Mouse (Mus musculus): ENCODE measurements around the gene Kif2a.
A peak's percentile ranks its signal among the peaks of the same experiment; 100 is the strongest.
"Not testable (repeated sequence)": the region's sequence is repeated elsewhere in the genome, so short reads cannot be mapped to it uniquely, and the experiment has no call there.

Gene Kif2a

GRCm38 (mm10) chr13:107022266-107023171 lies 593 bp upstream of the Kif2a start:
- DNase-seq (ENCODE audit: low spot score in 2 of 2): peak; percentile 44 to 53

DNA sequence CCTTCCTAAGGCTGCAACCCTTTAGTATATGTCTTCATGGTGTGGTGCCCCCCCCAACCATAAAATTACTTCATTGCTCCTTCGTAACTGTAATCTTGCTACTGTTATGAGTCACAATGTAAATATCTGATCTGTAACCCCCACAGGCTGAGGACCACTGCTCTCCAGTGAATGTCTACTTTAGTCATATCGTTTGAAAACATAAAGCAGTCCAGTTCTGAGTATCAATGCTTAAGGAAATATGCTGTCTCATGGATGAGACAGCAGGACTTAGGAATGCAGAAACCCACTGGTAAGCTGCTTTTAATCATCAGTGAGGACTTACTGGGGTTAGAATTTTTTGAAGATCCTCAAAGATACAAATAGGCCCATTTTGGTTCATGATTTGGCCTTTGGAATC lies 2.5 kb downstream of the Kif2a start:
- no peak for DNase-seq (ENCODE audit: low spot score in 2 of 2)

GRCm38 (mm10) chr13:107013926-107014325 lies 8.0 kb downstream of the Kif2a start:
- DNase-seq (ENCODE audit: low spot score in 2 of 2): no peak

DNA sequence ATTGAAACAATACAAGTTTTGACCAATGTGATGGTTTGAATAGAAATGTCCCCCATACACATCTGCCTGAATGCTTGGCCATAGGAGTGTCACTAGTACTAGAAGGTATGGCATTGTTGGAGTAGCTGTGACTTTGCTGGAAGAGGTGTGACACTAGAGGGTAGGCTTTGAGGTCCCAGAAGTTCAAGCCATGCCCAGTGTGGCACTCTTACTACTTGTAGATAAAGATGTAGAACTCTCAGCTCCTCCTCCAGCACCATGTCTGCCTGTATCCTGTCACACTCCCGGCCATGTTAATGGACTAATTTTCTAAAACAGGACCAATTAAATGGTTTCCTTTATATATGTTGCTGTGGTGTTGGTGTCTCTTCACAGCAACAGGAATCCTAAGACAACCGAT lies 10.3 kb downstream of the Kif2a start:
- DNase-seq (ENCODE audit: low spot score in 2 of 2): no peak

GRCm38 (mm10) chr13:107008174-107008573 lies 13.8 kb downstream of the Kif2a start:
- no peak for DNase-seq (ENCODE audit: low spot score in 2 of 2)

DNA sequence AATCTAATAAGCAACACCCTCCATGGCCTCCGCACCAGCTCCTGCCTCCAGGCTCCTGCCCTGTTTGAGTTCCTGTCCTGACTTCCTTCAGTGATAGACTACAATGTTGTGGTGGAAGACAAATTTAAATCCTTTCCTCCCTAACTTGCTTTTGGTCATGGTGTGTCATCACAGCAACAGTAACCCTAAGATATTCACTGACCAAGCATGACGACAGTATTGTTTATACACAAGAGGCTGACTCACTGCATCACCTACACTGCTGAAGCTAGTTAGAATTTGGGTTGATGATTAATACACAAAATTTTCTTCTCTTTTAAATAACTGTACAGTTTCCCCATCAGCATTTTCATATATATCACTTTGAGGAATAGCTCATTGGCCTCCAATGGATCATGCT lies 18.7 kb downstream of the Kif2a start:
- DNase-seq (ENCODE audit: low spot score in 2 of 2): no peak

GRCm38 (mm10) chr13:106998671-106999070 lies 23.3 kb downstream of the Kif2a start:
- DNase-seq (ENCODE audit: low spot score in 2 of 2): no peak

- DNase-seq (ENCODE audit: low spot score in 2 of 2): no peak
Observed at GRCm38 (mm10) chr13:106998026-106998425, 23.9 kb downstream of the Kif2a start.

GRCm38 (mm10) chr13:106997557-106997956 lies 24.4 kb downstream of the Kif2a start:
- DNase-seq (ENCODE audit: low spot score in 2 of 2): not testable (repeated sequence)

DNA sequence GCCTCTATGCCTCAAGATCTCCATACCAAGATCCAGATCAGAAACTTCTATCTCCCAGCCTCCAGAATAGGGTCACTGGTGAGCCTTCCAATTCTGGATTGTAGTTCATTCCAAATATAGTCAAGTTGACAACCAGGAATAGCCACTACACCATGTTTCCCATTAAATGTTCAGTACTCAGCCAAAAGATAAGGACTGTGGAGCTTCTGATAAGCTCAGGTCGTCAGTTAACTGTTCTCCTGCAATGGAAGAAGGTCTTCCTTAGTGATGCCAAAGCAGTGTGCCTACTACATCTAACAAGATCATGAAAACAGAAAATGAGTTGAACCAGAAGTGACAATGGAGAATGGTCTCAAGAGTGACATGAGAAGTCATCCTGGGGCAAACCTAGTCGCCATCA lies 25.0 kb downstream of the Kif2a start:
- no peak for DNase-seq (ENCODE audit: low spot score in 2 of 2)

GRCm38 (mm10) chr13:106961496-106961895 lies 60.4 kb downstream of the Kif2a start:
- no peak for DNase-seq (ENCODE audit: low spot score in 2 of 2)

DNA sequence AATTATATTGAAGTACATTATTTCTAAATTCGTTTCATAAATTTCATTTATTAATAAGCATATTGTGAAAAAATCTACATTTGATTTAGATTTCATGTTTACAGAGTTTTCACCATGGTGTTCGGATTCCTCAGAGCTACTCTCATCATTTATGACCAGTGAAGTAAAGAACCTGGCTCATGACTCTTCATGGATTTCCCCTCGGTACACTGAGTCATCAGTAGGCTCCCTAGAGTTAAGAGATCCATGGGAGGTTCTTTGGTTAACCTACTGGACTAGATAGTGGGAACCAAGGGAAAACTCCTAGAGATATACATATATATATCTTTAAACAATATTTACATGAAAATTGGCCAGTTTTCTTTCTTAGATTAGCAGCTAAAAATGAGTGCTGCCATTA lies 61.4 kb downstream of the Kif2a start:
- no peak for DNase-seq (ENCODE audit: low spot score in 2 of 2)

GRCm38 (mm10) chr13:106958286-106958685 lies 63.6 kb downstream of the Kif2a start:
- DNase-seq (ENCODE audit: low spot score in 2 of 2): no peak

DNA sequence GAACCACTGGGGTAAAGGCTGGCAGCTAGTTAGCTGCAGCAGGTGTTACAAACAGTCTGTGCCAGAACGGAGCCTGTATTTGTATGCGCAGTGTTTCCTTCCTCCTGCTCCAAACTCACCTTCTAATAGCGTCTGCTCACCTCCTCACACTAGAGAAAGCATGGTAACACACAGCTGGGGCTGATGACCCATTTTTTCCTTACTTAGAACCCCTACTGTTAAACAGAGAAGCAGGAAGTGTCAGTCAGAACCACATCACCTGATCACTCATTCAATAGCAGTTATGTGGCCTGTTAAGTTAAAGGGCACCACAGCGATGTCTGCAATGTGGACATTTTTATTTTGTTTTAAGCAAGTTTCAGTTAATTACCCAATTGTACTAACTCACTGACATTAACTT lies 64.4 kb downstream of the Kif2a start:
- no peak for DNase-seq (ENCODE audit: low spot score in 2 of 2)

DNA sequence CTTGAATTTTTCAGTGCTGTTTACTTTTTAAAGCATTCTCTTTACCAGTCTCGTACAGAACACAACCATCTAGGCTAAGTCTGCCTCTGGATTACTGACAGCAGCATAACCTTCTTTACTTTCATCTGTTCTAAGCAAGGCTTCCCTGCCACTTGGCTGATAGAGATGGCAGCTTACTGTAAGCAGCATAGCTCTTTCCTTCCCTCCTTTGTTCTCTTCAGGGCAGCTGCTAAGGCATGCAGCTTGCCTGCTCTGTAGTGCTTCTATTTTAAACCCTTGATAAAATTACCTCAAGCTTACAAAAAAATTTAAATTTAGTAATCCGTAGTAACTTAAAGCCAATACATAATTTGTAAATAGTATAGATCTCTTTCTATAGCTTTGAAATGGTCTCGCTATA lies 67.0 kb downstream of the Kif2a start:
- DNase-seq (ENCODE audit: low spot score in 2 of 2): no peak

- no peak for DNase-seq (ENCODE audit: low spot score in 2 of 2)
Observed at GRCm38 (mm10) chr13:106947583-106947982, 74.3 kb downstream of the Kif2a start.

DNA sequence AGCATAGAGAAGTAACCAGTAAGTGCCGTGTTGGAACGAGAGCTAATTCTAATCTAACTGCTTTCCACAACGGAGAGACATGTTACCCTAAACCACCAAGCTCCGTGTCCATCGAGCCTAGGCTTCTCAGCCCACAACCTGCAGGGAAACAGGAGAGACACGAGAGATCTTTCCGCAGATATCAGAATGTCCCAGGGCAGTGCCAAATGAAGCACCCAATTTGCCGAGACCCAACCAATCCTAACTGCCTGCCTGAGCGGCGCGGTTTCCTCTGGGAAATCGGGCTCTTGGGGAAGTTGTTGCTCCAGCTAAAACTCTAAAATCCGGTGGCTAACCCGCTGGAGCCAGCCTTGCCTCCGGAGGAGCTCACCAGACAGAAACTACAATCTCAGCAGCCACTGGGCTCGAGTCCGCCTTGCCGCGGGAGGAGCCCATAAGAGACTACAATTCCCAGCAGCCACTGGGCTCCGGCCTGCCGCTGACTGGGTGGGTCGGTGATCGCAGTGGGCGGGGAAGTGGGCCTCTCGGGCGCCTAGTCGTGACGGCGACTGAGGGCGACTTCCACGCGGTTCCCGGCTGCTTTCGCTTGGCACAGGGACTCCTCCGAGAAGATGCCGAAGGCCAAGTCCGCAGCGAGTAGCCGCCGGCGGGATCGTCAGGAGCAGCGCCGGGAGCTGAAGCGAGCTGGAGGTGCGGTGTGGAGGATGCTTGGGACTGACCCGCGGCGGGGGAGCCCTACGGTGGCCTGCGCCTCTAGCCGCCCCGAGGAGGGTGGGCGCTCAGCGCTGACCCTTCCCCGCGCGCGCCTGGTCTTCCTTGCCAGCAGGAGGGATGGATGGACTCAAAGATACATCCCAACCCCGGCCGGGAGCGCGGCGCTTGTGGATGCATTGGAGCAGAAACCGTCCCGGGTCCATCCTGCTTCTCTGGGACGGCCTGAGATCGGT lies 75.1 kb downstream of the Kif2a start, which contains the start of gene Dimt1:
Gene Dimt1, plus strand, starts transcription at position 534 of the 947 bp plus-strand sequence.
- peak; percentile 96 to 97 for DNase-seq (ENCODE audit: low spot score in 2 of 2)

- DNase-seq (ENCODE audit: low spot score in 2 of 2): no peak
Observed at GRCm38 (mm10) chr13:106945518-106945917, 76.4 kb downstream of the Kif2a start.

DNA sequence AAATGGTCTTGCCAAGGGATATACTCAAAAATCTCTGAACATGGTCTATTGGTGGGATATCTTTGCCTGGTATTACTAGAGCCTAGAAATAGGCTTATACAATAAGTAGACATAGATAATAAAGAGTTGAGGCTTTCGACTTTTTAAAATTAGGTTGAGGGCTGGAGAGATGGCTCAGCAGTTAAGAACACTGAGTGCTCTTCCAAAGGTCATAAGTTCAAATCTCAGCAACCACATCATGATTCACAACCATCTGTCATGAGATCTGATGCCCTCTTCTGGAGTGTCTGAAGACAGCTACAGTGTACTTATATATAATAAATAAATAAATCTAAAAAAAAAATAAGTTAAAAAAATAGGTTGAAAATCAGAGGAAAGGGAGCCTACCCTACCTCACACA lies 79.2 kb downstream of the Kif2a start:
- DNase-seq (ENCODE audit: low spot score in 2 of 2): no peak

DNA sequence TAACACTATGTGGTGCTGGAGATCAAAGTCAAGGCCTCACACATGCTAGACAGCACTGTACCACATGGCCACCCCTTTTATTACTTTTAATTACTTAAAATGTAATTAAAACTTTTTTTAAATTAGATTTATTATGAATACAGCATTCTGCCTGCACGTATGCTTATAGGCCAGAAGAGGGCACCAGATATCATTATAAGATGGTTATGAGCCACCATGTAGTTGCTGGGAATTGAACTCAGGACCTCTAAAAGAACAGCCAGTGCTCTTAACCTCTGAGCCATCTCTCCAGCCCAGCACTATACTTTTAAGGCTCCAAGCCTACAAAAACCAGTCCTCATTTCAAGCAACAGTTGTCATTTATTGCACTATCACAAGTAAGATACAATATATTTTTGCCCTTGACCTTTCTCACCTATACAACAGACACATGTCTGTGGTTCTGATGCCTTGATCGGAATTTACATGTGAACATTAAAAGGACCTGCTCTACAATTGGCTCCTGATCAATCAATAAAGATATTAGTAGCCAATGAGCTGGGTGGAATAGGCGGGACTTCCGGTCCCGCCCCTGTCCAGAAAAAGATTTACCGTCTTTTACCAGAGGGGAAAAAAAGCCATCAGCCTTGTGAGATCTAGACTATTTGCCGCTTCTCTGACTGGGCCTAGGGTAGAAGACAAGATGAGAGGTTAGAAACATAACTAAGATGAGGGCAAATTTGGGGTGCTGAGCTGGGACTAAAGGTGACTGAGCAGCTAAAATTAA lies 80.5 kb downstream of the Kif2a start:
- DNase-seq (ENCODE audit: low spot score in 2 of 2): no peak

GRCm38 (mm10) chr13:106937138-106937472 lies 84.8 kb downstream of the Kif2a start:
- no peak for DNase-seq (ENCODE audit: low spot score in 2 of 2)
